Mouse (Mus musculus) hindbrain, embryonic 13.5 days (tissue): ENCODE results near the gene Cadps. TPM values are rescaled to one million over a fixed set of nuclear protein-coding genes. Genes with fewer than 3 reads are reported as not detected.

ENCODE experiments used
- ATAC-seq: fragments of 200-750 bp; cut with Nextera tagmentation; 2 replicates; pipeline ENCODE4 v1.8.0; 2017; ENCODE audit warnings: moderate TSS enrichment; ENCODE audit not compliant: low FRiP score
- H3K27ac ChIP-seq: fragments of 300-500 bp; sonication (generic); 2 replicates; pipeline ENCODE4 v1.5.1; 2015; ENCODE audit warnings: inconsistent platforms, mild to moderate bottlenecking, moderate library complexity
- H3K27me3 ChIP-seq: fragments of 300-500 bp; sonication (generic); 2 replicates; pipeline ENCODE4 v1.6.1; 2015; ENCODE audit warnings: mild to moderate bottlenecking, inconsistent platforms
- H3K36me3 ChIP-seq: fragments of 300-500 bp; sonication (generic); 2 replicates; pipeline ENCODE4 v1.6.1; 2015; ENCODE audit warnings: mild to moderate bottlenecking, inconsistent platforms
- H3K4me1 ChIP-seq: fragments of 300-500 bp; sonication (generic); replicated peaks from 2 replicates; pipeline ENCODE4 v1.6.1; 2015; ENCODE audit warnings: inconsistent platforms
- H3K4me2 ChIP-seq: fragments of 300-500 bp; sonication (generic); 2 replicates; pipeline ENCODE4 v1.6.1; 2015; ENCODE audit warnings: inconsistent platforms, mild to moderate bottlenecking, moderate library complexity
- H3K4me3 ChIP-seq: fragments of 300-500 bp; sonication (generic); 2 replicates; pipeline ENCODE4 v1.5.1; 2015; ENCODE audit warnings: mild to moderate bottlenecking, inconsistent platforms
- H3K9ac ChIP-seq: fragments of 300-500 bp; sonication (generic); 2 replicates; pipeline ENCODE4 v1.6.1; 2015; ENCODE audit warnings: mild to moderate bottlenecking, inconsistent platforms
- H3K9me3 ChIP-seq: fragments of 300-500 bp; sonication (generic); 2 replicates; pipeline ENCODE4 v1.6.1; 2016; ENCODE audit warnings: inconsistent platforms
- WGBS: fragments of 180-500 bp; shearing (Covaris S2); methylation state at CpG from one replicate; pipeline ENCODE4 v1.1.7; 2015; 5-methylcytosine and 5-hydroxymethylcytosine counted together
- polyA plus RNA-seq: library from polyadenylated mRNA; unstranded; fragments of >200 nt; fragmentation: Nextera tagmentation; extraction: Ambion mirVana; gene quantifications from 2 replicates; pipeline ENCODE4 v1.2.1, GENCODE M21; 2015

The Cadps gene
- polyA plus RNA-seq, 1 experiment from 2014 or later: 33.9 TPM

- Histone ChIP-seq H3K4me2 (no peak overlapping the region), H3K9ac (no peak overlapping the region), H3K36me3 (peaks cover 32% of the 10 kb centered on the region), H3K9me3 (no peaks in the 10 kb centered on the region), H3K27me3 (no peaks in the 10 kb centered on the region), H3K4me1 (no peaks in the 10 kb centered on the region), H3K27ac (no peak overlapping the region), H3K4me3 (no peak overlapping the region)
- WGBS: 33% methylated on average over 2 of the region's 2 CpGs
- no peak for ATAC-seq
These were observed 381.9 kb downstream of the Cadps start for GRCm38 (mm10) chr14:12441019-12441418.

GRCm38 (mm10) chr14:12437976-12438375, 384.9 kb downstream of the Cadps start:
- ATAC-seq: no peak
- no peaks in the 10 kb centered on the region for H3K4me1 ChIP-seq
- 76% methylated on average over 4 of the region's 4 CpGs for WGBS
- no peak overlapping the region for H3K4me2 ChIP-seq
- H3K36me3 ChIP-seq: peaks cover 36% of the 10 kb centered on the region
- no peaks in the 10 kb centered on the region for H3K27me3 ChIP-seq
- no peaks in the 10 kb centered on the region for H3K9me3 ChIP-seq
- H3K9ac ChIP-seq: no peak overlapping the region
- no peak overlapping the region for H3K27ac ChIP-seq
- no peak overlapping the region for H3K4me3 ChIP-seq

GRCm38 (mm10) chr14:12437422-12437821, 385.5 kb downstream of the Cadps start:
- Histone ChIP-seq H3K9me3 (no peaks in the 10 kb centered on the region), H3K4me1 (no peaks in the 10 kb centered on the region), H3K27ac (no peak overlapping the region), H3K36me3 (peaks cover 36% of the 10 kb centered on the region), H3K27me3 (no peaks in the 10 kb centered on the region), H3K9ac (no peak overlapping the region), H3K4me3 (no peak overlapping the region), H3K4me2 (no peak overlapping the region)
- WGBS: 91% methylated on average over 7 of the region's 7 CpGs
- no peak for ATAC-seq

GRCm38 (mm10) chr14:12436903-12437368, 385.9 kb downstream of the Cadps start:
- 92% methylated on average over 14 of the region's 14 CpGs for WGBS
- Histone ChIP-seq H3K27ac (no peak overlapping the region), H3K4me1 (no peaks in the 10 kb centered on the region), H3K27me3 (no peaks in the 10 kb centered on the region), H3K4me2 (no peak overlapping the region), H3K4me3 (no peak overlapping the region), H3K9me3 (no peaks in the 10 kb centered on the region), H3K36me3 (peaks cover 36% of the 10 kb centered on the region), H3K9ac (no peak overlapping the region)
- ATAC-seq: no peak

GRCm38 (mm10) chr14:12428021-12428654, 394.7 kb downstream of the Cadps start:
- no peak for ATAC-seq
- no peaks in the 10 kb centered on the region for H3K4me1 ChIP-seq
- no peak overlapping the region for H3K4me3 ChIP-seq
- H3K9me3 ChIP-seq: no peaks in the 10 kb centered on the region
- H3K27ac ChIP-seq: no peak overlapping the region
- H3K36me3 ChIP-seq: peaks cover 29% of the 10 kb centered on the region
- H3K4me2 ChIP-seq: no peak overlapping the region
- H3K9ac ChIP-seq: no peak overlapping the region
- no peaks in the 10 kb centered on the region for H3K27me3 ChIP-seq
- WGBS: 79% methylated on average over 8 of the region's 8 CpGs

GRCm38 (mm10) chr14:12425311-12425710, 397.6 kb downstream of the Cadps start:
- H3K9me3 ChIP-seq: no peaks in the 10 kb centered on the region
- H3K36me3 ChIP-seq: peaks cover 30% of the 10 kb centered on the region
- 70% methylated on average over 6 of the region's 6 CpGs for WGBS
- H3K4me1 ChIP-seq: no peaks in the 10 kb centered on the region
- no peak for ATAC-seq
- no peak overlapping the region for H3K9ac ChIP-seq
- H3K27me3 ChIP-seq: no peaks in the 10 kb centered on the region
- no peak overlapping the region for H3K27ac ChIP-seq
- H3K4me3 ChIP-seq: no peak overlapping the region
- no peak overlapping the region for H3K4me2 ChIP-seq

- Histone ChIP-seq H3K4me2 (no peak overlapping the region), H3K9me3 (no peaks in the 10 kb centered on the region), H3K36me3 (peaks cover 19% of the 10 kb centered on the region), H3K27ac (no peak overlapping the region), H3K4me1 (no peaks in the 10 kb centered on the region), H3K4me3 (no peak overlapping the region), H3K9ac (no peak overlapping the region), H3K27me3 (peaks cover 26% of the 10 kb centered on the region)
- 58% methylated on average over 12 of the region's 12 CpGs for WGBS
- no peak for ATAC-seq
These were observed 412.6 kb downstream of the Cadps start for GRCm38 (mm10) chr14:12410276-12410675.

- no peak for ATAC-seq
- peaks cover 29% of the 10 kb centered on the region for H3K27me3 ChIP-seq
- WGBS: 80% methylated on average over 3 of the region's 3 CpGs
These were observed 413.1 kb downstream of the Cadps start for GRCm38 (mm10) chr14:12409811-12410210.

GRCm38 (mm10) chr14:12406588-12406987, 416.3 kb downstream of the Cadps start:
- no peak for ATAC-seq
- WGBS: 76% methylated on average over 10 of the region's 10 CpGs
- Histone ChIP-seq H3K4me1 (no peaks in the 10 kb centered on the region), H3K4me2 (no peak overlapping the region), H3K36me3 (peaks cover 19% of the 10 kb centered on the region), H3K27ac (no peak overlapping the region), H3K9me3 (no peaks in the 10 kb centered on the region), H3K27me3 (peaks cover 55% of the 10 kb centered on the region), H3K9ac (no peak overlapping the region), H3K4me3 (no peak overlapping the region)

More at GRCm38 (mm10) chr14:12409811-12410210, 413.1 kb downstream of the Cadps start:
- no peaks in the 10 kb centered on the region for H3K9me3 ChIP-seq
- no peaks in the 10 kb centered on the region for H3K4me1 ChIP-seq
- H3K27ac ChIP-seq: no peak overlapping the region
- peaks cover 19% of the 10 kb centered on the region for H3K36me3 ChIP-seq
- no peak overlapping the region for H3K9ac ChIP-seq
- H3K4me3 ChIP-seq: no peak overlapping the region
- H3K4me2 ChIP-seq: no peak overlapping the region

- ATAC-seq: no peak
- Histone ChIP-seq H3K36me3 (peaks cover 5% of the 10 kb centered on the region), H3K27me3 (peaks cover 55% of the 10 kb centered on the region), H3K4me3 (no peak overlapping the region), H3K4me1 (no peaks in the 10 kb centered on the region), H3K4me2 (no peak overlapping the region), H3K9ac (no peak overlapping the region), H3K27ac (no peak overlapping the region), H3K9me3 (no peaks in the 10 kb centered on the region)
- 79% methylated on average over 5 of the region's 5 CpGs for WGBS
These were observed 417.7 kb downstream of the Cadps start for GRCm38 (mm10) chr14:12405201-12405600.

- Histone ChIP-seq H3K9ac (no peak overlapping the region), H3K36me3 (peaks cover 7% of the 10 kb centered on the region; the same call in 1 of the 2 replicates), H3K4me2 (no peak overlapping the region), H3K27me3 (peaks cover 57% of the 10 kb centered on the region), H3K27ac (no peak overlapping the region), H3K9me3 (no peaks in the 10 kb centered on the region), H3K4me1 (no peaks in the 10 kb centered on the region), H3K4me3 (no peak overlapping the region)
- ATAC-seq: no peak
- WGBS: 87% methylated on average over 3 of the region's 3 CpGs
These were observed 418.2 kb downstream of the Cadps start for GRCm38 (mm10) chr14:12404724-12405123.

- no peak overlapping the region for H3K27ac ChIP-seq
- H3K9ac ChIP-seq: no peak overlapping the region
- 78% methylated on average over 3 of the region's 3 CpGs for WGBS
- H3K9me3 ChIP-seq: no peaks in the 10 kb centered on the region
- H3K4me2 ChIP-seq: no peak overlapping the region
- H3K36me3 ChIP-seq: peaks cover 7% of the 10 kb centered on the region; the same call in 1 of the 2 replicates
- no peak for ATAC-seq
- no peak overlapping the region for H3K4me3 ChIP-seq
- H3K4me1 ChIP-seq: no peaks in the 10 kb centered on the region
- peaks cover 62% of the 10 kb centered on the region for H3K27me3 ChIP-seq
These were observed 418.8 kb downstream of the Cadps start for GRCm38 (mm10) chr14:12404052-12404451.

GRCm38 (mm10) chr14:12400116-12400515, 422.8 kb downstream of the Cadps start:
- no peak overlapping the region for H3K4me2 ChIP-seq
- 0 out of 2 replicates have a peak, but pooled peaks cover 2% of the 10 kb centered on the region for H3K36me3 ChIP-seq
- H3K9ac ChIP-seq: no peak overlapping the region
- H3K9me3 ChIP-seq: no peaks in the 10 kb centered on the region
- H3K27ac ChIP-seq: no peak overlapping the region
- 86% methylated on average over 5 of the region's 5 CpGs for WGBS
- no peak for ATAC-seq
- H3K4me1 ChIP-seq: no peaks in the 10 kb centered on the region
- H3K4me3 ChIP-seq: no peak overlapping the region
- peaks cover 90% of the 10 kb centered on the region for H3K27me3 ChIP-seq
